Mouse (Mus musculus) retina, adult 2 months (tissue): ENCODE data around the gene Maneal.
A peak's percentile ranks its signal among the peaks of the same experiment; 100 is the strongest.

Experiments
- DNase-seq: peaks from one replicate; pipeline ENCODE4 v3.0.0-alpha.2; 2012; ENCODE audit warnings: low read depth, low spot score

The Maneal gene

DNA sequence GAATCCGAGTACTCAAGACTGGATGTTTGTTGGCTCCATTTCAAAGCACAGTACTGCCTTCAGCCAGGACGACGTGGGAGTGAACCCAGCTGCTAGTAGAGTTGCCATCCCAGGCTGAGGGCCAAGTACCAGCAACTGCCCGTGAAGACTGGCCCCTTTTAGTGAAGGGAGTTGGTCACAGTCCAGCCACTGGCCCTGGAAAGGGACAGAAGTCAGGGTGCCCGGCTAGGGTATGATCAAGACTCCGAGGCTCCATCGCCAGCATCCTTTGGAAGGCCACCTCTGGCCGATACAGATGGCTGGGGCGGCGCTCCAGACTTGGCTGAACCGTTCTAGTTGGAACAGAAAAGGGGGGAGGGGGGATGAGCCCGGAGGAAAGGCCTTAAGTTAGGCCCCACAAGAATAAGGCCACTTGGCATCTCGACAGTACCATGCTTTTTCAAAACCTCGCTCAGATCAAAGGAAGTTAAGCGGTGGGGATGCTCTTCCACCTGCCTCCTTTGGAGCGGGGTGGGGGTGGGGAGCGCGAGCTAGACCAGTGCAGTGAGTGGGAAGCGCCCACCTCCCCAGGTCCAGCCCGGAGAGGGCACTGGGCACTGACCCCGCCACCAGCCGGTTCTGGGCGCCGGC, 12.2 kb downstream of the Maneal start:
- DNase-seq: no peak

DNA sequence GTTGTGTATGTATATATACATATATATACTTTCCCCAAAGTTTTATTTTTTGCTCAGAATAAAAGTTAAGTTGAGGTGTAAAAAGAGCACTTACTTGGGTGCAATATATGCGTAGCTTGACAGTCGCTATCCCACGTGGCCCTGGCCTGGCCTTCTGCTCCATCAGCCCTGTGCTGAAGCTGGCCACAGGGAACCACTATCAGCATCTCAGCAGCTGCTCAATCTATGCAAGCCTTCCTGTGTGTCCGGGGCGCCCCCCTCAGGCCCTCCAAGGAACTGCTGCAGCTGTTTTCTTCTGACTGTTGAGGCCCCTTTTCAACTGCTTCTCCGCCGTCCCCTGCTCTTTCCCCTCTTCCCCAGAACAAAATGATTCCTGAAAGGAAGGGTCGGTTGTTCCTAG, 14.4 kb downstream of the Maneal start:
- DNase-seq: no peak

DNA sequence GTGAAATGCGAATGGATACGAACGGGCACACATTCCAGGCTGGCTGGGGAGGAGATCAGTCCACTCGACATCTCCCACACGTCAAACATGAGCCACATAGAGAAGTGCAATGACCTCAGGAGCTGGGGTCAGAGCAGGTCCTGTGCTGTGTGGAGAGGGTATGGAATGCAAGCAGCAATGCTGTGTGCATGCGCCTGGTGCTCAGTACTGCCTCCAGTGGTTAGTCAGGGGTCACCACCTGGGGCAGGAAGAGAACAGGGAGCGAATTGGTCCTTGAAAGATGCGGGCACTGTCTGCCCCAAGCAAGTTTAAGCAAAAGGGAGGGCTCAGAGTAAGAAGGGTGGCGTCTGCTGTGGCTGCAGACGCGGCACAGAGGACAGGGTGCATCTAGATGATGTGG, 18.5 kb downstream of the Maneal start:
- no peak for DNase-seq

DNA sequence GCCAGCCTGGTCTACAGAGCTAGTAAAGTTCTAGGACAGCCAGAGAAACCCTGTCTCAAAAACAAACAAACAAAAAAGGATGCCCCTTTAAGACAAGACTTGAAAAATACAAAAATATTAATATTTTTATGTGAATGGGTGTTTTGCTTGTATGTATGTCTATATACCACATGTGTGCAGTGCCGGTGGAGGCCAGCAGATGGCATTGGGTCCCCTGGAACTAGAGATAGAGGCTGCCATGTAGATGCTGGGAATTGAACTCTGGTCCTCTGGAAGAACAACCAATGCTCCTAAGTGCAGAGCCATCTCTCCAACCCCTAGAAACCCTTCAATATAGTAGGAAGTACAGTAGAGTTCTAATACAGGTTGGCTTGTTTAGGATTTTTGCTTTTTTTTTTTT, 21.0 kb downstream of the Maneal start:
- no peak for DNase-seq

DNA sequence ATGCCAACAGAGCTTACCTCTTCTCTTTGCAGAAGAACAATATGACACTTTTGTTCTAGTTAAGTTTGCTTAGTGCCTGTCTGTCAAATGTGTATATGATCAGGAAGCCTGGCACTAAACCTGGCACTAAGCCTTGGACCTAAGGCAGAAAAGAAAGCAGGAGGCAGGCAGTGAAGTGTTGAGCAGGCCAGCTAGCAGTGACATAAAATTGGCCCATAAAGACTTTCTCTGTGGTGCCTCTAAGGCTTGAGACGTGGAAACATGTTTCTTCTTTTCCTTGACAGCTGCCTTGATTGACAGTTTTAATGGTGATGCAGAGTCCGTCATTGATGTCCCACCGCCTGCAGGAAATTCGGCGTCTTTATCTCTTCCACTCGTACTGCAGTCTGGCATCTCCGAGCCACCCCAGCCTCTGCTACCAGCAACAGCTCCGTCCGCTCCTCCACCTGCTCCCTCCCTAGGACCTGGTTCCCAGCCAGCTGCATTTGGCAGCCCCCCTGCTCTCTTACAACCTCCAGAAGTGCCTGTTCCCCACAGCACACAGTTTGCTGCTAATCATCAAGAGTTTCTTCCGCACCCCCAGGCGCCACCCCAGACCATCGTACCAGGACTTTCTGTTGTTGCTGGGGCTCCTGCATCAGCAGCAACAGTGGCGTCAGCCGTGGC, 23.8 kb downstream of the Maneal start:
- no peak for DNase-seq

DNA sequence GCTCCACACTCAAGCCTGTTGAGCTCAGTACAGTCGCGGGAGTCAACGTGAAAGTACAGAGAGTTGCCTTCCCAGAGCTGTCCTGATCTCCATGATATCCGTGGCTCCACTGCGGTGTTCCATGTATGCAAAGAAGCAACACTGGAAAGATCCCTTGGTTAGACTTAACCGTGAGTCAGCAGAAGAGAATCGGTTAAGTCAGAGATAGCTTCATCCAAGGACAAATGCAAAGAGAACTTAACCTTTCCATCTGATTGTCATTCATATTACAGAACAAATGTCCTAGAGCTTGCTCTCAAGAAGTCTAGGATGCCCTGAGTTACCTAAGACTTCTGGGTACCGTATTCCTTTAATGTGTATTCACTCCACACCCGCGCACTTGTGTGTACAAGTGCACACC, 29.2 kb downstream of the Maneal start:
- no peak for DNase-seq

DNA sequence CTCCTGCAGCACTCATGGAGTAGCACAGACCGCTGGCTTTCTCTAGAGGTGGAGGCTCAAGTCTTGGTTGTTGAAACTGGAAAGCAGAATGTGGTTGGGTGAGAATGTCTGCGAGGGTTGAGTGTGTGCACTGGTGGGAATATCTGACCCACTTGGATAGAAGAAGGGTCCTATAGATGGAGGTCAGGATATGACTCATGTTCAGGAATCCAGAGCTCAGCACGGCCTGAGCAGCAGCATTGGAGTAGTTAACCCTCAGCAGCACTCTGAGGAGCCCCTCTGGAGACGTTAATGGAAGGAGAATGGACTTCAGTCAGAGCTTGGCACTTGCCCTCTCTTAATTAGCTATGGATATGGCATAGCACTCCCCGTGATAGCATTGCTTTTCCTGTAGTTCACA, 32.3 kb downstream of the Maneal start:
- no peak for DNase-seq

DNA sequence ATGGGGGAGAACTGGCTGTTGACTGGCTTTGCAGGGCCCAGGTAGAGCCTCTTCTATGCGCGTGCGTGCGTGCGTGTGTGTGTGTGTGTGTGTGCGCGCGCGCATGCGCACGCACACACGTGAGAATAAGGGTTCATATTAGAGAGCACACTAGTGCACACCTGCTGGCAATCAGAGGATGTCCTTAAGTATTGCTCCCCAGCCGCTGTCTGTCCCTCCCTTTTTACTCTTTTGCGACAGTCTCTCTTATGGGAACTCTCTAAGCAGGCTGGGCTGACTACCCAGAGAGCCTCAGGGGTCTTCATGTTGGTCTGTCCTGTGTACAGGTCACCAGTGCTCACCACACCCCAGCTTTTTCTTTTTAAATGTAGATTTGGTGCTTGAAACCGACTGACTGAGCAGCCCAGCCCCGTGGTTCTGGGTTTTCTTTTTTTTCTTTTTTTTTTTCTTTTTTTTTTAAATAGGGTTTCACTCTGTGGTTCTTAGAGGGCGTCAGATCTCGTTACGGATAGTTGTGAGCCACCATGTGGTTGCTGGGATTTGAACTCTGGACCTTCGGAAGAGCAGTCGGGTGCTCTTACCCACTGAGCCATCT, 36.5 kb downstream of the Maneal start:
- no peak for DNase-seq

DNA sequence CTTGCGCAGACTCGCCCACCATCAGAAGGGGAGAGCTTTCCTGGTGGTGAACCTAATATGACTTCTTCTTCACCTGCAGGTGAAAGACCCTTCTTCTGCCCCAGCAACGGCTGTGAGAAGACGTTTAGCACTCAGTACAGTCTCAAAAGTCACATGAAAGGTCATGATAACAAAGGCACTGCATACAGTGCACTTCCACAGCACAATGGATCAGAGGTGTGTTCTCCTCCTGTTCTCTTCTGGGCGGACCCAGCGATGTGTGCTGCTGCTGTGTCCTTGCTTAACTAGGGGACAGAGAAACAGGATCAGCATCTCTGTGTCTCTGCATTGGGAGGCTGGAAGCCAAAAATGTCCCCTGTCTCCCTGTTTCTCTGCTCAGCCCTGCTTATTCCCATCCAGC, 37.0 kb downstream of the Maneal start:
- DNase-seq: no peak

DNA sequence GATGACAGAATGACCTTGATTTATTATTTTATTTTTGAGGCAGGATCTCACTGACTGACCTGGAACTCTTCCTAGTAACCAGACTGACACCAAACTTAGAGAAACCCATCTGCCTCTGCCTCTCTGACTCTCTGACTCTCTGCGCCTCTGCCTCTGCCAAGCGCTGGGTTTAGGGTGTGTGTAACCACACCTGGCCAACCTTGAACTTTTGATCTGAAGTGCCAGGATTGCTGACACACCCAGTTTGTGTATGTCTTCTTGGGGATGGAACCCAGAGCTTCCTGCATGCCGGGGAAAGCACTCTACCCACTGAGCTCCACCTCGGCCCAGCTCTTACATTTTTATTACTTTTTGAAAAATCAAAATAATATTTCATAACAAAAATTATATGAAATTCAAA, 43.1 kb downstream of the Maneal start:
- no peak for DNase-seq

DNA sequence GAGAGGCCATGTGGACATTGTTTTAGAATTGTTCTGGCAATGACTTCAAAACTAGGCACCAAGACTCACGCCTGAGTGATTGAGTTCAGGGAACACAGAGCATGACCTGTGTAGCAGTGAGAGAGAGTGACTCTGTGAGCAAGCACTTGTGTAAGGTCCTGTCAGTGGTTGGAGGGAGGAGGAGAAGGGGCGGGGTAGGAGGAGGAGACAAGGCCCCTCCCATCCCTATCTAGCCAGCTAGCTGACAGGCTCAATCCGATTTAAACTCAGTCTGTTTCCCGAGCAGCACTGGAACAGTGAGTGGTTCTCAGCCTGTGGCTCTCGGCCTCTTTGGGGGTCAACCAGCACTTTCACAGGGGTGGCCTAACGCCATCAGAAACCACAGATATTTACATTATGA, 44.2 kb downstream of the Maneal start:
- DNase-seq: peak; percentile 75

DNA sequence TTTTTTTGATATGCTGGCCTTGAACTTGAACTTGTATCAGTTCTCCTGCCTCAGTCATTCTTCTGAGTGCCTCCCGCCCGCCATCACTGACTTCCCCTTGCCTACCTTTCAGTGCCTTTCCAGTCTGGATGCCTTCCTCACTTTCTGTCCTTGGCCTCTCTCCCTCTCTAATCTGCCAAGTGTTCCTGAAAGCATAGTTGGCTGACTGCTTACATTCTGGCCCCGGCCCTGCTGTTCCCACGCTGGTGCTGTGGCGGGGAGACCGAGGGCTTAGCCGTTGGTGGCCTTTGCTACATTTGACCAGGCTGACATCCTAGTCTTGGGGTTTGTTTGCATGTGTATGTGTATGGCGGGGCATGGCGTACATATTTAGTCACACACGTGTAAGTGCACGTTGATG, 46.1 kb downstream of the Maneal start:
- DNase-seq: no peak

DNA sequence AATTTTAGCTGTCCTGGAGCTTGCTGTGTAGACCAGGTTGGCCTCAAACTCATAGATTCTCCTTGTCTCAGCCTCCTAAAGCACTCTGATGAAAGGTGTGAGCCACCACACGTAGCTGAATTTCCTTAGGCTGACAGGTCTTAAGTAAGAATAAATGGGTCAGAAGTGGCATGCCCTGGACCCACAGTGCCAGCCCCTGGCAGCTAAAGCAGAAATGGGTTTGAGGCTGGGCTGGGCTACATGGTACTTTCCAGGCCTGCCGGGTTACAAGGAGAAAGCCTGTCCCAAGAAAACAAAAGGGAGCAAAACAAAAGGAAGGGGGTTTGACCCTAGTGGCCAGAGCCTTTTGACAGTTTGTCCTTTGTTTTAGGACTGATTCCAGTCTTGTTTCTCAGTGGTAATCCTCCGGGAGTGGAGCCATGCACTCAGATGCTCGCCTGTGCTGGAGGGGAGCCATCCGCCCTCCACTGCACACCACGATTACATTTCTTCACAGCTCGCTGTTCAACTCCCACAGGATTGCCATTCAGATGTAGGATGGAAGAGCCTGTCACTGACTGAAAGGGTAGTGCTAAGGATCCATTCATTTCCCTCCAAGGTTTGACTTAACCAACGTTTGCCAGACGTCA, 50.5 kb downstream of the Maneal start:
- DNase-seq: no peak

DNA sequence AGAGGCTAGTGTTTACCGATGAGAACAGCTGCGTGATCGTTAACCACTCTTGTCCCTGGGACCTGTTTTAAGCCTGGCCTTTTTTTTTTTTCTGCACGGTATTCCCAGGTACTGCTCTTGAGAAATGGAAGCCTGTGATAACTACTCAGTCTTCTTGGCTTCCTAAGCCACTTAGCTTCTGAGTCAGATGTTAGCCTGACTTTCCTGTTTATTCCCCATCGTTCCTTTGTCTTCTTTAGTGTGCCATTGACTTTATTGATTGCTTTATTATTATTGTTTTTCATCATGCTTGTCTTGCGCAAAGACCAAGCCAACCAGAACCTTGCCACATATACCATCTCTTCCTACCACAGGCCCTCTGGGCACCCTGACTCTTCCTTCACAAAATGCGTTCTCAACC, 51.9 kb downstream of the Maneal start:
- DNase-seq: no peak

DNA sequence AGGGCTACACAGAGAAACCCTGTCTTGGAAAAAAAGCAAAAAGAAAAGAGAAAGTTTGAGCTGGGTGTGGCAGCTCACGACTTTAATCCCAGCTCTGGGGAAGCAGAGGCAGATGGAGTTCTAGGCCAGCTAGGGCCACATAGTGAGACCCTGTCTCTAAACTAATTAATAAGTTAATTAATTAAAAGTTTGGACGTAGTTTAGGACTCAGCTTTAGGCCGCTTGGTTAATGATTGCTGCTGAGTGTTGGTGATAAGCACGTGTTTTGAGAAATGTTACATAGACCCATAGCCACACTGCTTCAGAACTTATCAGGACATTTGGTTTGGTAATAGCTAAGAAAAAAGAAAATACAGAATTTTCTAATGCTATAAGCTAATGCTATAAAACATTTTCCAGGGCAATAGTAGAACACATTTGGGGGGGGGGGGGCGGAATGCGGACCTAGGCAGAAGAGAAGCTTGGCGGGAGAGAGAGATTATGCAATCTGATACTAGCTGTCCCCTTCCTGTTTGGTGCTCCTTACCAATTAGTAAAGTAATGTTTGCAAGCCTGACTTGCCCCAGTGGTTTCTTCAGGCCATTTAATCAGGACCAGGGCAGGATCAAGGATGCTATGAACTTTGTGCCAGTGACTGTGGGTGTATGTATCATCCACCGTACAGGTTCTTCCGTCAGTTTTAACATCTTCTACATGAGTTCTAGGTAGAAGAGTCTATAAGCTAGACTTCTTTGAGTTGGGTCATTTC, 52.7 kb downstream of the Maneal start:
- no peak for DNase-seq

DNA sequence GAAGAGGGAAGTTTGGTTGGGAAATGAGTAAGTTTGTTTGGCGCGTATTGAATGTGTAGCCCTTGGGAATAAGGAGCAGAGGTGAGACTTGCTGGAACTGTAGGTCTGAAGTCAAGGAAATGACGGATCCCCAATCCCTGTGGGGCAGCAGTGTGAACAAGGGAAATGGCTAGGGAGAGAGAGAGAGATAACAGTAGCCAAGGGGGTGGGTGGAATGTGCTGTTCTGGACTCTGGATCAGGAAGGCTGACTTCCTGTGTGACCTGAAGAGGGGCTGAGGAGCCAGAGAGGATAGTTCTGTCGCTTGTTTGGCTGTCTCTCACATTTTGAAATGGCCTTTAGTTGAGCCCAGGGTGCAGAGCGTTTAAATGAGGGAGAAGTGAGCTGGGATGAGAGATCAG, 53.5 kb downstream of the Maneal start:
- no peak for DNase-seq
